Mouse (Mus musculus) embryonic fibroblast, embryonic 13.5 days (primary cell): Measurements from ENCODE around the gene Mael.

Experiments
- CTCF ChIP-seq: IDR thresholded peaks from 2 replicates; pipeline ENCODE4 v1.5.1; 2011; ENCODE audit warnings: mild to moderate bottlenecking, control low read depth, low read length, moderate library complexity, borderline replicate concordance; ENCODE audit not compliant: insufficient read depth
- POLR2A ChIP-seq: IDR thresholded peaks from 2 replicates; pipeline ENCODE4 v1.6.1; 2011; ENCODE audit warnings: low read depth, mild to moderate bottlenecking, control low read depth, low read length, moderate library complexity

DNA sequence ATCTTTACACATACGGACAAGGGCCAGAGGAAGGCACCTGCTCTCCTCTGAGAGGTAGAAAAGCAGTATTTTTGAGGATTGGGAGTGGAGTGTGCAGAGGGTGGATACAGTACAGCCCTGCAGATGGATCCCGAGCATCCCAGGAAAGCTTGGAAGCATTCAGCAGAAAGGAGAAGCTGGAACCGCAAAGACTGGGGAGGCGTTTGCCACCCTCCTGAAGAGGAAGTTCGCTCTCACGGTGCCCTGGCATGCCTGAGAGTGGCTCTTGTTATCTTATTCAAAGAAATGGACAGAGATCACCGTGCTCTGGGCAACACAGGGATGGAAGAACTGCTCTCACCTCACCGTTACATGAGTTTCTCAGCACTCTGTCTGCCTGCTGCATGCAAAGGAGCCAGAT, 45.8 kb upstream of the Mael start:
- TF ChIP-seq POLR2A (no peak), CTCF (no peak)
